Mouse (Mus musculus) 416B (cell line): ENCODE measurements around the gene Armc3.
"Not testable (repeated sequence)": the region's sequence is repeated elsewhere in the genome, so short reads cannot be mapped to it uniquely, and the experiment has no call there.

Experiments
- DNase-seq: peaks from one replicate; pipeline ENCODE4 v3.0.0; 2011; ENCODE audit warnings: low read depth

The Armc3 gene

GRCm38 (mm10) chr2:19274583-19274982 is 75.5 kb downstream of the Armc3 start:
- DNase-seq, result peak; percentile 48

- peak; percentile 87 for DNase-seq
These were observed 76.8 kb downstream of the Armc3 start for GRCm38 (mm10) chr2:19275602-19276539.

- DNase-seq, result no peak
These were observed 81.2 kb downstream of the Armc3 start for GRCm38 (mm10) chr2:19280331-19280730.

- no peak for DNase-seq
These were observed 93.3 kb downstream of the Armc3 start for GRCm38 (mm10) chr2:19292366-19292765.

- DNase-seq, result peak; percentile 76
These were observed 101.4 kb downstream of the Armc3 start for GRCm38 (mm10) chr2:19300345-19301089.

- peak; percentile 82 for DNase-seq
These were observed 102.1 kb downstream of the Armc3 start for GRCm38 (mm10) chr2:19301251-19301650.

GRCm38 (mm10) chr2:19303087-19303486 is 104.0 kb downstream of the Armc3 start:
- not testable (repeated sequence) for DNase-seq

GRCm38 (mm10) chr2:19310498-19310897 is 111.4 kb downstream of the Armc3 start:
- DNase-seq, result no peak

GRCm38 (mm10) chr2:19316056-19316455 is 117.0 kb downstream of the Armc3 start:
- no peak for DNase-seq

GRCm38 (mm10) chr2:19316691-19317090 is 117.6 kb downstream of the Armc3 start:
- no peak for DNase-seq

GRCm38 (mm10) chr2:19317151-19317812 is 118.2 kb downstream of the Armc3 start:
- not testable (repeated sequence) for DNase-seq

GRCm38 (mm10) chr2:19318499-19318898 is 119.4 kb downstream of the Armc3 start:
- DNase-seq, result no peak

- no peak for DNase-seq
These were observed 120.2 kb downstream of the Armc3 start for GRCm38 (mm10) chr2:19319284-19319683.

- DNase-seq, result no peak
These were observed 123.3 kb downstream of the Armc3 start for GRCm38 (mm10) chr2:19322448-19322847.

GRCm38 (mm10) chr2:19326376-19326775 is 127.3 kb downstream of the Armc3 start:
- no peak for DNase-seq

- peak; percentile 78 for DNase-seq
These were observed 128.7 kb downstream of the Armc3 start for GRCm38 (mm10) chr2:19327811-19328210.

GRCm38 (mm10) chr2:19343901-19344635 is 145.0 kb downstream of the Armc3 start:
- DNase-seq, result peak; percentile 82

- DNase-seq, result peak; percentile 89
These were observed 145.7 kb downstream of the Armc3 start for GRCm38 (mm10) chr2:19344636-19345413.

- DNase-seq, result no peak
These were observed 146.4 kb downstream of the Armc3 start for GRCm38 (mm10) chr2:19345414-19345964.

GRCm38 (mm10) chr2:19348454-19348853 is 149.4 kb downstream of the Armc3 start:
- no peak for DNase-seq

GRCm38 (mm10) chr2:19350167-19350566 is 151.1 kb downstream of the Armc3 start:
- DNase-seq, result no peak
